Mouse (Mus musculus): ENCODE data around the gene Bloc1s1.

DNA sequence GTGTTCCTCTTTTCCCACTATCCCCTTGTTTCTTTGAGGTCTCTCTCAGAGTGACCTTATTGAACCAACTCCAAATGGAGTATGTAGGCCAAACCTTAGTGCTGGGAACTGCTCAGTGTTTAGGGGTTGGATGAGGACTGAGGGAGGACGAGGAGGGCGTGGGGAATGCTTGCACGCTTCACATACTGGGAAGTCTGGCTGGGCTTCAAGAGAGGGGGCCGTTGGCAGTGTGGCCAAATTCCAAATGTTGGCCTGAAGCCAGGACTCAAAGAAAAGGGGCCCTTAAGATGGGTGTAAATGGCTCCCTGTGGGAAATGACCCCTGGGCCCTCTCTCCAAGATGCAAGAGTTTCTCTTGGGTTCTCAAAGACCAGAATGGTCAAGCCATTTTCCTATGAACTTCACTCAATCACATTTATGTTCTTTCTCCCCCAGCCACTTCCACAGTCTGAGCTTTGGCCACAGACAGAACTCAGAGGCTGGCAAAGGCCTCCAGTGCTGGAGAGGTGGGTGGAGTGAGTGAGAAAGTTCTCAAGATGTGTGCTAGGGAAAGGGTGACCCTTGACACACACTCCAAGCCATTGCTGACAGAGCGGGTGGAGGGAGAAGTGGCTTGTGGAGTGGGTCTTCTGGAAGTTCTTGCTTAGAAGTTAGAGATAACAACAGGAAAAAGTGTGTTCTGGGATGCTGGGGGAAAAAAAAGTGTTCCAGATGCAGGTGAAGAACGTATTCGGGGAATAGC is 6.0 kb upstream of the Bloc1s1 start:
- TF ChIP-seq POLR2A (IDR thresholded peaks at IDR 0.05; ENCODE audit: low read depth, low read length) (no peak), CTCF (IDR thresholded peaks at IDR 0.05; ENCODE audit: extremely low read depth, insufficient read length, insufficient replicate concordance, low read depth, low read length) (no peak)

Data from small intestine, adult 2 months (tissue).